Mouse (Mus musculus) cerebellum, adult 2 months (tissue): ENCODE data around the gene Trim2. TPM values are rescaled to one million over a fixed set of nuclear protein-coding genes. Genes with fewer than 3 reads are reported as not detected.

Experiments used
- DNase-seq, 2 experiments: peaks; one replicate each; pipeline ENCODE4 v3.0.0; 2021
- H3K27ac ChIP-seq: fragments of 200-500 bp; 2 replicates; pipeline ENCODE4 v1.5.1; 2012; ENCODE audit warnings: low read length, control low read depth, inconsistent platforms; ENCODE audit not compliant: insufficient read depth
- H3K27me3 ChIP-seq: fragments of 200-500 bp; 2 replicates; pipeline ENCODE4 v1.6.1; 2012; ENCODE audit warnings: inconsistent platforms, mild to moderate bottlenecking, low read length, moderate library complexity; ENCODE audit not compliant: control insufficient read depth, insufficient read depth
- H3K4me1 ChIP-seq: fragments of 200-500 bp; 2 replicates; pipeline ENCODE4 v1.6.1; 2011; ENCODE audit warnings: low read length; ENCODE audit not compliant: control insufficient read depth, insufficient read depth
- H3K4me3 ChIP-seq: fragments of 200-500 bp; replicated peaks from 2 replicates; pipeline ENCODE3; 2011; ENCODE audit warnings: mild to moderate bottlenecking, low read depth, low read length, control low read depth; ENCODE audit not compliant: insufficient read depth
- CTCF ChIP-seq: fragments of 200-500 bp; IDR thresholded peaks from 2 replicates; pipeline ENCODE4 v1.5.1; 2011; ENCODE audit warnings: low read depth, mild to moderate bottlenecking, control low read depth, low read length, moderate library complexity, borderline replicate concordance; ENCODE audit not compliant: insufficient read depth
- POLR2A ChIP-seq: fragments of 200-500 bp; IDR thresholded peaks from 2 replicates; pipeline ENCODE4 v1.6.1; 2011; ENCODE audit warnings: low read length, control low read depth, borderline replicate concordance; ENCODE audit not compliant: insufficient read depth
- WGBS: fragments of 180-500 bp; shearing (Covaris S2); methylation state at CpG from one replicate; pipeline ENCODE4 v1.1.7; 2018; 5-methylcytosine and 5-hydroxymethylcytosine counted together
- polyA plus RNA-seq: library from polyadenylated mRNA; depleted of rRNA; stranded (reverse); fragments of >200 nt; gene quantifications from 2 replicates; pipeline ENCODE4 v1.2.3, GENCODE M21; 2012

The Trim2 gene
- polyA plus RNA-seq, 1 experiment, result 120 TPM

- Histone ChIP-seq H3K27me3 (no peaks in the 10 kb centered on the region), H3K4me1 (no peaks in the 10 kb centered on the region), H3K27ac (no peak overlapping the region), H3K4me3 (no peak overlapping the region)
- WGBS, result 91% methylated on average over 7 of the region's 7 CpGs
- no peak for TF ChIP-seq POLR2A
- no peak for TF ChIP-seq CTCF
- DNase-seq, result no peak
Measured at GRCm38 (mm10) chr3:84136509-84136908, 170.2 kb downstream of the Trim2 start.

DNA sequence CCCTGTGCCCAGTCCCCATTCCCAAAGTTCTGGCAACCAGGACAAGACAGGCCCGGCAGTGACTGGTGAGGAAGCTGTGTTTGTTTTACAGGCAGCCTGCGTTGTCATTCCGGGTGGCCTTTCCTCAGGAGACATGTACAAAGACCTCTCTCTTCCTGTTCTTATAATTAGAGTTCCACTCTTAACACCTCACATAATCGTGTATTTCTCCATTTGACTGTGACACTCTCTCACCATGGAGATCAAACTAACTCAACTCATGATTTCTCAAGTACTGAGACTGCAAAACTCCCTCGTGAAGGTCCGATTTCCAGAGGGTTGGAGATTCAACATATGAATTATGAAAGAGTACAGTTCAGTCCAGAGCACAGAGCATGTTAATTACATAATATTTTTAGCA lies 170.7 kb downstream of the Trim2 start:
- TF ChIP-seq POLR2A (no peak), CTCF (no peak)
- Histone ChIP-seq H3K4me3 (no peak overlapping the region), H3K27me3 (no peaks in the 10 kb centered on the region), H3K4me1 (no peaks in the 10 kb centered on the region), H3K27ac (no peak overlapping the region)
- WGBS, result 68% methylated on average over 6 of the region's 6 CpGs
- DNase-seq, result no peak

- WGBS, result 39% methylated on average over 9 of the region's 9 CpGs
- TF ChIP-seq CTCF (no peak), POLR2A (no peak)
- H3K27me3 ChIP-seq, result no peaks in the 10 kb centered on the region
- H3K27ac ChIP-seq, result no peak overlapping the region
- H3K4me3 ChIP-seq, result no peak overlapping the region
- H3K4me1 ChIP-seq, result no peaks in the 10 kb centered on the region
- DNase-seq, result no peak
Measured at GRCm38 (mm10) chr3:84135387-84135786, 171.3 kb downstream of the Trim2 start.

DNA sequence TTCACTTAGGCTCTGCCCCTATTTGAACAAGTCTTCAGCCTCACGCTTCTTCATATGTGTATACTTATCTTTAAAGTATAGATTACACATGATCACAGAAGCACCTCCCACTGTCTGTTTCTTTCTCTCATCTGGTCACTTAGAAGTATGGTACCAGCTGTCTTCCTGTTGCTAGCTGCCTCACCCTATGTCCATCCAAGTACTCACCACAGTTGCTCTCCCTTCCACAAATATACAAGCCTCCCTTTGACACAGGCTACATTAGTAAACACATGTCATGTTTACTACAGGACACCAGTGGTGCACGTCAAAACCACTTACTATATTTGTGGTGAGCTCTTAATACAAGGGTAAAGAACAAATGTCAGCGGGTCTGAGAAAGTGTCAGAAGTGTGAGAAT lies 175.3 kb downstream of the Trim2 start:
- no peak overlapping the region for H3K27ac ChIP-seq
- H3K27me3 ChIP-seq, result no peaks in the 10 kb centered on the region
- DNase-seq, result no peak
- WGBS, result 92% methylated on average over 3 of the region's 3 CpGs
- H3K4me1 ChIP-seq, result no peaks in the 10 kb centered on the region
- TF ChIP-seq POLR2A (no peak), CTCF (no peak)
- no peak overlapping the region for H3K4me3 ChIP-seq

GRCm38 (mm10) chr3:84130776-84131175 lies 175.9 kb downstream of the Trim2 start:
- 45% methylated on average over 5 of the region's 5 CpGs for WGBS
- DNase-seq, result no peak
- TF ChIP-seq CTCF, result no peak
- no peak for TF ChIP-seq POLR2A

DNA sequence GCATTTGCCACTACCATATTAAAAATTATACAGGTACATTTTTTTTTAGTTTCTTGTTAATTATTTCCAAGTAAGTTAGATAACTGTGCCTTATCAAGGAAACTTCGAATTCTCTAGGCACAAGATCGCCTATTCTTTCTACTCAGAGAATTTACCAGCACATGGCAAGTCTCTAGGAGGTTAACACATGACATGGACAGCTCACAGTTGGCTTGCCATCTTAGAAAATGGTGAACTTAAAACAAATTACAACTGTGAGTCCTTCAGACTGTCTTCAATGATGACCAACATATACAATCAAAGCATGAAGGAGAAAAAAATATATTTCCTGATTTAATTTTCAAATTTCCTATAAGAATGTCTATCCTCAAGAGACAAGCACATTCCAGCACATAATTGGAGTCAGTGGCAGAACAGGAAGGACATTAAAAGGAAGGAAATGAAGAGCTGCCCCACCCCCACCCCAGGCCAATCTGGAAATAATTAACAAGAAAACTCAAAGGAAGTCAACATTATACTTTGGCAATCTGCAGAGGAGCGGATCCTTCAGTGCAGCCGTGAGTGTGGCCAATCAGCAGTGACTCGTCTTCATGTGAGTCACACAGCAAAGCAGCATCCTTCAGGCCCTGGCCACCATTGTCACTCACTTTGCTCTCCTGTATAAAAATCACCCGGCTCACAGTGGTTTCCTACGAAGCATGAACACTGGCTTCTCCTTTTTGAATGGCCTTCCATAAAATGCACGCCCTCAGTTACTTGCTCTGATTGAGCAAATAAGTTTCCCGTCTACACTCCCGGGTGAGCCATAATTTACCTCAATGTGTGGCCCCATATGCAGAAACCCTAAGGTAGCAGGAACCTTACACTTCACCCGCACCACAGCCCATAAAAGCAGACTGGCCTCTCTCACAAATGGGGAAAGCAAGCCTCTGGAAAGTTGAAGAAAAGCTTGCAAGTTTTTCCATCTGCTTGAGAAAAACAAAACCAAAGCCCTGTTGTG lies 177.5 kb downstream of the Trim2 start:
- no peak overlapping the region for H3K4me3 ChIP-seq
- DNase-seq, result no peak
- H3K27me3 ChIP-seq, result no peaks in the 10 kb centered on the region
- H3K27ac ChIP-seq, result no peak overlapping the region
- H3K4me1 ChIP-seq, result no peaks in the 10 kb centered on the region
- TF ChIP-seq POLR2A (no peak), CTCF (no peak)
- 75% methylated on average over 11 of the region's 11 CpGs for WGBS

More at GRCm38 (mm10) chr3:84130776-84131175, 175.9 kb downstream of the Trim2 start:
- Histone ChIP-seq H3K4me3 (no peak overlapping the region), H3K27me3 (no peaks in the 10 kb centered on the region), H3K4me1 (no peaks in the 10 kb centered on the region), H3K27ac (no peak overlapping the region)

GRCm38 (mm10) chr3:84127431-84127830 lies 179.2 kb downstream of the Trim2 start:
- Histone ChIP-seq H3K4me1 (no peaks in the 10 kb centered on the region), H3K27ac (no peak overlapping the region), H3K27me3 (no peaks in the 10 kb centered on the region), H3K4me3 (no peak overlapping the region)
- no peak for DNase-seq
- TF ChIP-seq CTCF, result no peak
- TF ChIP-seq POLR2A, result no peak
- 96% methylated on average over 2 of the region's 2 CpGs for WGBS

- H3K27ac ChIP-seq, result no peak overlapping the region
- H3K4me3 ChIP-seq, result no peak overlapping the region
- no peaks in the 10 kb centered on the region for H3K27me3 ChIP-seq
- DNase-seq, result no peak
- H3K4me1 ChIP-seq, result no peaks in the 10 kb centered on the region
- 86% methylated on average over 3 of the region's 3 CpGs for WGBS
- TF ChIP-seq CTCF (no peak), POLR2A (no peak)
Measured at GRCm38 (mm10) chr3:84126721-84127120, 180.0 kb downstream of the Trim2 start.
